Mouse (Mus musculus) heart, embryonic 13.5 days (tissue): ENCODE measurements around the gene Fam135a. TPM values are rescaled to one million over a fixed set of nuclear protein-coding genes. Genes with fewer than 3 reads are reported as not detected.
A peak's percentile ranks its signal among the peaks of the same experiment; 100 is the strongest.

Experiments used
- ATAC-seq: fragments of 200-750 bp; cut with Nextera tagmentation; 2 replicates; pipeline ENCODE4 v1.8.0; 2017; ENCODE audit warnings: moderate TSS enrichment; ENCODE audit not compliant: insufficient number of reproducible peaks, low FRiP score, low TSS enrichment; ENCODE audit errors: extremely low read depth
- H3K27ac ChIP-seq: fragments of 300-500 bp; sonication (generic); replicated peaks from 2 replicates; pipeline ENCODE4 v1.5.1; 2015; ENCODE audit warnings: moderate library complexity, mild to moderate bottlenecking, inconsistent platforms
- H3K27me3 ChIP-seq: fragments of 300-500 bp; sonication (generic); replicated peaks from 2 replicates; pipeline ENCODE4 v1.6.1; 2015; ENCODE audit warnings: mild to moderate bottlenecking, inconsistent platforms
- H3K36me3 ChIP-seq: fragments of 300-500 bp; sonication (generic); 2 replicates; pipeline ENCODE4 v1.6.1; 2015; ENCODE audit warnings: mild to moderate bottlenecking, inconsistent platforms
- H3K4me1 ChIP-seq: fragments of 300-500 bp; sonication (generic); 2 replicates; pipeline ENCODE4 v1.6.1; 2015; ENCODE audit warnings: inconsistent platforms
- H3K4me2 ChIP-seq: fragments of 300-500 bp; sonication (generic); 2 replicates; pipeline ENCODE4 v1.6.1; 2015; ENCODE audit warnings: inconsistent platforms, mild to moderate bottlenecking, moderate library complexity
- H3K4me3 ChIP-seq: fragments of 300-500 bp; sonication (generic); 2 replicates; pipeline ENCODE4 v1.5.1; 2015; ENCODE audit warnings: moderate library complexity, mild to moderate bottlenecking, inconsistent platforms
- H3K9ac ChIP-seq: fragments of 300-500 bp; sonication (generic); 2 replicates; pipeline ENCODE4 v1.6.1; 2015; ENCODE audit warnings: inconsistent platforms, mild to moderate bottlenecking, moderate library complexity
- H3K9me3 ChIP-seq: fragments of 300-500 bp; sonication (generic); 2 replicates; pipeline ENCODE4 v1.6.1; 2016; ENCODE audit warnings: inconsistent platforms
- WGBS: fragments of 180-500 bp; shearing (Covaris S2); methylation state at CpG from one replicate; pipeline ENCODE4 v1.1.7; 2015; ENCODE audit warnings: mixed read lengths; 5-methylcytosine and 5-hydroxymethylcytosine counted together
- polyA plus RNA-seq: library from polyadenylated mRNA; unstranded; fragments of >200 nt; fragmentation: Nextera tagmentation; extraction: Ambion mirVana; gene quantifications from 2 replicates; pipeline ENCODE4 v1.2.1, GENCODE M21; 2015

Fam135a gene
- polyA plus RNA-seq, 1 experiment from 2014 or later, result 22.0 TPM

GRCm38 (mm10) chr1:24102579-24103149, 2.5 kb upstream of the Fam135a start:
- Histone ChIP-seq H3K4me1 (peaks cover 17% of the 10 kb centered on the region), H3K27me3 (no peaks in the 10 kb centered on the region), H3K36me3 (no peaks in the 10 kb centered on the region), H3K9me3 (no peaks in the 10 kb centered on the region), H3K4me3 (no peak overlapping the region), H3K9ac (no peak overlapping the region), H3K27ac (no peak overlapping the region), H3K4me2 (no peak overlapping the region)
- WGBS, result 62% methylated on average over 10 of the region's 10 CpGs
- ATAC-seq, result no peak

GRCm38 (mm10) chr1:24100870-24101358, 773 bp upstream of the Fam135a start:
- Histone ChIP-seq H3K27me3 (no peaks in the 10 kb centered on the region), H3K27ac (peak overlapping the region; percentile 69; the same call in 1 of the 2 replicates), H3K4me1 (peaks cover 26% of the 10 kb centered on the region), H3K9ac (peak overlapping the region; percentile 96), H3K4me2 (peak overlapping the region; percentile 76), H3K4me3 (peak overlapping the region; percentile 88), H3K36me3 (no peaks in the 10 kb centered on the region), H3K9me3 (no peaks in the 10 kb centered on the region)
- no peak for ATAC-seq
- 62% methylated on average over 6 of the region's 6 CpGs for WGBS

DNA sequence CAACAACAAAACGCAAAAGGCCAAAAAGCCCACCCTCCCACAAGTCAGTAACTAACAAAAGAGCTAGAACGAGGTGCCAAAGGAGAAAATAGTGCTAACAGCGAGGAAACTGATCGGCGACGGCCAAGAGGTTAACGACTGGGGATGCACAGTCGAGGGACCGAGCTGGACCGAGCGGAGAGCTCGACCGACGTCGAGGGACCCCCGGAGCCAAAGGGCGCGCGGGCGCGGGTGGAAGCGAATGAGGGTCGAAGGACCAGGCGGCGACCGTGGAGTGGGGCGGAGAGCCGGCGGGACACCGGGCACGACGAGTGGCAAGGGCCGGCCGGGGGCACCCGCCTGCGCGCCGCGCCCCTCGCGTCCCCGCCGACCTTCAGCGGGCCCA, 608 bp downstream of the Fam135a start:
- Histone ChIP-seq H3K9ac (peak overlapping the region; percentile 96), H3K4me1 (peaks cover 30% of the 10 kb centered on the region), H3K4me2 (peak overlapping the region; percentile 76), H3K27me3 (no peaks in the 10 kb centered on the region), H3K9me3 (no peaks in the 10 kb centered on the region), H3K27ac (peak overlapping the region; percentile 85), H3K36me3 (no peaks in the 10 kb centered on the region), H3K4me3 (peak overlapping the region; percentile 88)
- under 1% methylated on average over 40 of the region's 44 CpGs for WGBS
- ATAC-seq, result peak; percentile 29; the same call in 1 of the 2 replicates

GRCm38 (mm10) chr1:24097541-24097940, 2.6 kb downstream of the Fam135a start:
- Histone ChIP-seq H3K9me3 (no peaks in the 10 kb centered on the region), H3K4me2 (peak overlapping the region; percentile 9), H3K9ac (no peak overlapping the region), H3K27ac (no peak overlapping the region; the same call in 1 of the 2 replicates), H3K4me3 (no peak overlapping the region), H3K27me3 (no peaks in the 10 kb centered on the region), H3K4me1 (peaks cover 36% of the 10 kb centered on the region), H3K36me3 (no peaks in the 10 kb centered on the region)
- WGBS, result 45% methylated on average over 8 of the region's 8 CpGs
- ATAC-seq, result no peak

- no peak overlapping the region for H3K4me3 ChIP-seq
- peaks cover 31% of the 10 kb centered on the region for H3K4me1 ChIP-seq
- H3K9me3 ChIP-seq, result no peaks in the 10 kb centered on the region
- no peak overlapping the region for H3K27ac ChIP-seq
- no peak overlapping the region for H3K4me2 ChIP-seq
- H3K9ac ChIP-seq, result no peak overlapping the region
- H3K36me3 ChIP-seq, result no peaks in the 10 kb centered on the region
- WGBS, result 82% methylated on average over 7 of the region's 7 CpGs
- ATAC-seq, result no peak
- no peaks in the 10 kb centered on the region for H3K27me3 ChIP-seq
Measured at GRCm38 (mm10) chr1:24092414-24092813, 7.7 kb downstream of the Fam135a start.

- H3K4me3 ChIP-seq, result no peak overlapping the region
- no peaks in the 10 kb centered on the region for H3K9me3 ChIP-seq
- no peaks in the 10 kb centered on the region for H3K27me3 ChIP-seq
- no peak for ATAC-seq
- H3K36me3 ChIP-seq, result no peaks in the 10 kb centered on the region
- H3K27ac ChIP-seq, result no peak overlapping the region
- no peak overlapping the region for H3K9ac ChIP-seq
- no peak overlapping the region for H3K4me2 ChIP-seq
- peaks cover 25% of the 10 kb centered on the region for H3K4me1 ChIP-seq
- 78% methylated on average over 2 of the region's 2 CpGs for WGBS
Measured at GRCm38 (mm10) chr1:24090603-24091002, 9.5 kb downstream of the Fam135a start.

DNA sequence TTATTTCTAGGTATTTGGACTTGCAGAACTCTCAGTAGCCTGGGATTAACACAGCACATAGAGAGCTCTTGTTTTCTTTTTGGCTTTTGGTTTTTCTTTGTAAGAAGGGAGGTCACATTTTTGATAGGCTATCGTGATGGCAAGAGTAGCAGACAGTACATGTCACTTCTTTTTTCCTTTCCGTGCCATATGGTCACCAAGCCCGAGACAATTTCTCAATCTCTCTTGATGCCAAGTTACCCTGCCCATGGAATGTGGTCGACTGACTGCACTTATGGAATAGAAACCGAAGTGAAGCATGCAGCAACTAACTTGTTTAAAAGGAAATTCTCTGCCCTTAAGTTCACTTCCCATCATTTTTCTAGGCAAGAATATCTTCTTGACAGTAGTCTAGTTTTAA, 10.0 kb downstream of the Fam135a start:
- Histone ChIP-seq H3K9ac (no peak overlapping the region), H3K27me3 (no peaks in the 10 kb centered on the region), H3K36me3 (no peaks in the 10 kb centered on the region), H3K9me3 (no peaks in the 10 kb centered on the region), H3K4me2 (no peak overlapping the region), H3K27ac (no peak overlapping the region), H3K4me1 (peaks cover 25% of the 10 kb centered on the region), H3K4me3 (no peak overlapping the region)
- WGBS, result 69% methylated on average over 5 of the region's 5 CpGs
- ATAC-seq, result no peak

- no peaks in the 10 kb centered on the region for H3K27me3 ChIP-seq
- no peak overlapping the region for H3K4me2 ChIP-seq
- H3K4me3 ChIP-seq, result no peak overlapping the region
- peaks cover 14% of the 10 kb centered on the region for H3K4me1 ChIP-seq
- H3K9ac ChIP-seq, result no peak overlapping the region
- no peak overlapping the region for H3K27ac ChIP-seq
- no peak for ATAC-seq
- peaks cover 12% of the 10 kb centered on the region for H3K36me3 ChIP-seq
- 80% methylated on average over 3 of the region's 3 CpGs for WGBS
- no peaks in the 10 kb centered on the region for H3K9me3 ChIP-seq
Measured at GRCm38 (mm10) chr1:24086176-24086575, 14.0 kb downstream of the Fam135a start.

- 21% methylated on average over 2 of the region's 2 CpGs for WGBS
- H3K27ac ChIP-seq, result no peak overlapping the region
- 0 out of 2 replicates have a peak, but pooled peaks cover 2% of the 10 kb centered on the region for H3K4me1 ChIP-seq
- H3K4me3 ChIP-seq, result no peak overlapping the region
- ATAC-seq, result no peak
- peaks cover 25% of the 10 kb centered on the region for H3K36me3 ChIP-seq
- no peak overlapping the region for H3K4me2 ChIP-seq
- H3K9me3 ChIP-seq, result no peaks in the 10 kb centered on the region
- H3K27me3 ChIP-seq, result no peaks in the 10 kb centered on the region
- H3K9ac ChIP-seq, result no peak overlapping the region
Measured at GRCm38 (mm10) chr1:24074396-24074795, 25.7 kb downstream of the Fam135a start.

GRCm38 (mm10) chr1:24073386-24074248, 26.5 kb downstream of the Fam135a start:
- WGBS, result 82% methylated on average over 5 of the region's 5 CpGs

GRCm38 (mm10) chr1:24068830-24069229, 31.3 kb downstream of the Fam135a start:
- 95% methylated on average over 7 of the region's 7 CpGs for WGBS
- Histone ChIP-seq H3K4me1 (peaks cover under 1% of the 10 kb centered on the region; the same call in 1 of the 2 replicates), H3K27me3 (no peaks in the 10 kb centered on the region), H3K36me3 (peaks cover 42% of the 10 kb centered on the region), H3K27ac (no peak overlapping the region), H3K9me3 (no peaks in the 10 kb centered on the region), H3K4me3 (no peak overlapping the region), H3K9ac (no peak overlapping the region), H3K4me2 (no peak overlapping the region)
- ATAC-seq, result no peak

More at GRCm38 (mm10) chr1:24073386-24074248, 26.5 kb downstream of the Fam135a start:
- no peak overlapping the region for H3K27ac ChIP-seq
- H3K4me2 ChIP-seq, result no peak overlapping the region
- no peak overlapping the region for H3K4me3 ChIP-seq
- H3K4me1 ChIP-seq, result 0 out of 2 replicates have a peak, but pooled peaks cover 2% of the 10 kb centered on the region
- H3K36me3 ChIP-seq, result peaks cover 31% of the 10 kb centered on the region
- no peaks in the 10 kb centered on the region for H3K27me3 ChIP-seq
- no peaks in the 10 kb centered on the region for H3K9me3 ChIP-seq
- ATAC-seq, result no peak; the same call in 1 of the 2 replicates
- H3K9ac ChIP-seq, result no peak overlapping the region
